Mouse (Mus musculus): ENCODE results near the gene Ism1. TPM values are rescaled to one million over a fixed set of nuclear protein-coding genes. Genes with fewer than 3 reads are reported as not detected.
A peak's percentile ranks its signal among the peaks of the same experiment; 100 is the strongest.

Ism1 gene
- polyA plus RNA-seq (2015; fragmentation: Nextera tagmentation; extraction: Ambion mirVana), result 1.9 and 2.6 TPM in 2 replicates

DNA sequence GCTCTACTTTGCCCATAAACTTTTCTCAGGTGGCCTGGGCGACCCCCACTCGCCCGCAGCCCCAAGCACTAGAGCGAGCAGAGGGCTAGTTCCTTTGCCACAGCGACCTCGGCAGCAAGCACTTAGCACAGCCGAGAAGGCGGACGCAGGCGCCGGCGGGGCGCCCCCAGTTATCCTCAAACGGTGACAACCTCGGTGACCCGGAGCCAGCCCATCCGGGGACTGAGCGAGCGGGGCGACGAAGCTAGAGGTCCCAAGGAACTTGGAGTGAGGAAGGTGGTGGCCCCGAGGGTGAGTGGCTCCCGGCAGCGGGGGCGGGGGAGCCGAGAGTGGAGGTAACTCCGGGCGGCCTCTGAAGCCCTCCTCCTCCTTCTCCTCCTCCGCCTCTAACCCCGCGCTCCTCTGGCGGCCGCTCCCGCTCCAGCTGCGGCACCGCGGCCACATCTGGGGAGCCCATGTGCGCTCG lies at the start of gene Ism1:
Gene Ism1 (plus strand): TSS at position 370 of the 466 bp plus-strand sequence.
- H3K9ac ChIP-seq (ENCODE audit: low read length), result peak within 1 kb of the TSS; percentile 71
- H3K36me3 ChIP-seq (ENCODE audit: control insufficient read depth, insufficient read depth, low read length), result no peaks in the 10 kb centered on the region
- under 1% methylated on average over 33 of the region's 39 CpGs for WGBS
- peak; percentile 68 for ATAC-seq (ENCODE audit: low FRiP score, low TSS enrichment)
- H3K4me3 ChIP-seq (ENCODE audit: low read depth, low read length), result peak within 1 kb of the TSS; percentile 82
- peak; percentile 33 for DNase-seq (ENCODE audit: low spot score)
- H3K9me3 ChIP-seq (ENCODE audit: control insufficient read depth, low read length), result no peaks in the 10 kb centered on the region
- H3K4me1 ChIP-seq (replicated peaks; ENCODE audit: control insufficient read depth, insufficient read depth), result no peaks in the 10 kb centered on the region
- H3K27ac ChIP-seq (replicated peaks), result peak within 1 kb of the TSS; percentile 70
- TF ChIP-seq EP300 (optimal IDR thresholded peaks at IDR 0.05) (no peak), CTCF (IDR thresholded peaks at IDR 0.05; ENCODE audit: low read depth) (no peak)
- H3K4me2 ChIP-seq (replicated peaks; ENCODE audit: low read depth), result peak within 1 kb of the TSS; percentile 99
- H3K27me3 ChIP-seq (ENCODE audit: control insufficient read depth, insufficient read depth, low read length), result no peaks in the 10 kb centered on the region

DNA sequence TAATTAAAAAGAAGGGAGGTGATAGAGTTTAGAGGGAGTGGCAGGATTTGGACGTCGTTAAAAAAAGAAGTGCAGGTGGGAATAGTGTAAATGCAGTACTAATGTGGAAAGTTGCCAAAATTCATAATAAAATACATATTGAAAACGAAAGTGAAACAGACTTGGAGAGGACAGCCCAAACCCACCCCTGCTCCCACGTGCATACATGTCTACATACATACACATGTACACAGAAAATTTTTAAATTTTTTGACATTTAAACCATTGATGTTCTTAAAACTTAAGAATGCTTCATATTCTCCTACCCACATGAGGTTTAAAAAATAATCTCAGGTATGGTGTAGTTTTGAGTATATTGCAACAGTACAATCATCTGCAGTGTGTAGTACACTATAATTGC lies 49.2 kb upstream of the Ism1 start:
- H3K4me1 ChIP-seq (replicated peaks; ENCODE audit: control insufficient read depth, insufficient read depth), result no peaks in the 10 kb centered on the region
- no peak for DNase-seq (ENCODE audit: low spot score)
- no peak overlapping the region for H3K4me3 ChIP-seq (ENCODE audit: low read depth, low read length)
- H3K9me3 ChIP-seq (ENCODE audit: control insufficient read depth, low read length), result no peaks in the 10 kb centered on the region
- no peak overlapping the region for H3K4me2 ChIP-seq (replicated peaks; ENCODE audit: low read depth)
- 52% methylated on average over 4 of the region's 4 CpGs for WGBS
- H3K9ac ChIP-seq (ENCODE audit: low read length), result no peak overlapping the region
- ATAC-seq (ENCODE audit: low FRiP score, low TSS enrichment), result no peak
- TF ChIP-seq EP300 (optimal IDR thresholded peaks at IDR 0.05), result no peak
- TF ChIP-seq CTCF (IDR thresholded peaks at IDR 0.05; ENCODE audit: low read depth), result no peak
- H3K36me3 ChIP-seq (ENCODE audit: control insufficient read depth, insufficient read depth, low read length), result no peaks in the 10 kb centered on the region
- no peak overlapping the region for H3K27ac ChIP-seq (replicated peaks)
- no peaks in the 10 kb centered on the region for H3K27me3 ChIP-seq (ENCODE audit: control insufficient read depth, insufficient read depth, low read length)

DNA sequence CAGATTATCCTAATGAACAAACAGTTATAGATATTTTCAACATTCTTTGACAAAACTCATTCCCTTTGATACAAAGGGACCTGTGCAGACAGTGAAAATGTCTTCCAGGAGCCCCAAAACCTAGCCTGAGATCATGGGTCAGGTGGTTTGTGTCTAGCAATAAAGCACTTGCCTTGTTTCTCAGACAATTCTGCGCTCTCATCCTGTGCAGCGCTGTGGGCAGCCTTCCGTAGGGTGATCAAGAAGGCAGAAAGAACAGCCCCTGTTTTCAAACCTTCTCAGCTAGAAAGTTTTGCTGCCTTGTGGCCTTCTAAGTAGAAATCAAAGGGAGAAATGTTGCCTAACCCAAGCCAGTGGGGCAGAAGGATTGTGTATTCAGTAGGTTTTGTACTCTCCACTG lies 48.3 kb upstream of the Ism1 start:
- DNase-seq (ENCODE audit: low spot score) (no peak), ATAC-seq (ENCODE audit: low FRiP score, low TSS enrichment) (no peak)
- Histone ChIP-seq H3K27me3 (ENCODE audit: control insufficient read depth, insufficient read depth, low read length) (no peaks in the 10 kb centered on the region), H3K9me3 (ENCODE audit: control insufficient read depth, low read length) (no peaks in the 10 kb centered on the region), H3K4me3 (ENCODE audit: low read depth, low read length) (no peak overlapping the region), H3K4me2 (replicated peaks; ENCODE audit: low read depth) (no peak overlapping the region), H3K4me1 (replicated peaks; ENCODE audit: control insufficient read depth, insufficient read depth) (no peaks in the 10 kb centered on the region), H3K9ac (ENCODE audit: low read length) (no peak overlapping the region), H3K36me3 (ENCODE audit: control insufficient read depth, insufficient read depth, low read length) (no peaks in the 10 kb centered on the region), H3K27ac (replicated peaks) (no peak overlapping the region)
- TF ChIP-seq CTCF (IDR thresholded peaks at IDR 0.05; ENCODE audit: low read depth), result no peak
- no peak for TF ChIP-seq EP300 (optimal IDR thresholded peaks at IDR 0.05)
- 92% methylated on average over 3 of the region's 3 CpGs for WGBS

DNA sequence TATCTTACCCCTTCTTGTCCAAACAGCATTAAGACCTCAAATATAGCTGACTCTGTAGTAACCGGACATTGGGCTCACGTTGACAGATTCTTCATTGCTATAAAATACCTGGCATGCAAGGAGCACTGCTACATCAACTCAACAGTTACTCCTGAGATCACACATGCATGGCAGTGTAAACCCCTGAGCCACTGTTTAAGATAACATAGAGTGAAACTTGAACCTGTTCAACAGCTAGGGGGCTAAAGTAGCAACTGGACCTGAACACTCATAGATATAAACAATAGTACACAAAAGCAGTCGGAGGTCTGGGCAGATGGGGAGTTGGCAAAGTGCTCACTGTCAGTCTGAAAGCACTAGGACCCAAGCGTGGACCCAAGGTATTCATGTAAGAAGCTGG lies 43.5 kb upstream of the Ism1 start:
- Histone ChIP-seq H3K36me3 (ENCODE audit: control insufficient read depth, insufficient read depth, low read length) (no peaks in the 10 kb centered on the region), H3K27me3 (ENCODE audit: control insufficient read depth, insufficient read depth, low read length) (no peaks in the 10 kb centered on the region), H3K9ac (ENCODE audit: low read length) (no peak overlapping the region), H3K27ac (replicated peaks) (no peak overlapping the region), H3K4me3 (ENCODE audit: low read depth, low read length) (no peak overlapping the region), H3K4me2 (replicated peaks; ENCODE audit: low read depth) (no peak overlapping the region), H3K4me1 (replicated peaks; ENCODE audit: control insufficient read depth, insufficient read depth) (no peaks in the 10 kb centered on the region), H3K9me3 (ENCODE audit: control insufficient read depth, low read length) (no peaks in the 10 kb centered on the region)
- DNase-seq (ENCODE audit: low spot score) (no peak), ATAC-seq (ENCODE audit: low FRiP score, low TSS enrichment) (no peak)
- TF ChIP-seq EP300 (optimal IDR thresholded peaks at IDR 0.05) (no peak), CTCF (IDR thresholded peaks at IDR 0.05; ENCODE audit: low read depth) (peak; percentile 4; the same call in 1 of the 2 replicates)
- WGBS, result 55% methylated on average over 4 of the region's 4 CpGs

DNA sequence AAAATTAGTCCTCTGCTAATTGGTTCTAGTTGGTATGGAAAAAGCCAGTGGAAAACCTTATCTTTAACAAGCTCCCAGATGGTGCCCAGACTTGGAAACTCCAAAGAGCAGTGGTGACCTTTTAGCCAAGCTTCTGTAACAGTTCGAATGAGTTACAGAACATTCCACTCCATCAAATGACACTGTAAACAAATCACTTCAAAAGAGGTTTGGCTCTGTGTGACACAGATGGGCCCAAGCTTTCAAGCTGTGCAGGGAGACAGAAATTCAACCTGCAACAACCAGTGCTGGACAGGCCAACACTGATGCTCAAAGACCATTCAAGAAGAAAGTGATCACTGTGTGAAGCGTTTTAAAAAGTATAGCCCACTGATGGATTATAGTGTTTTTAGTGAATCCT lies 40.1 kb upstream of the Ism1 start:
- TF ChIP-seq CTCF (IDR thresholded peaks at IDR 0.05; ENCODE audit: low read depth) (no peak), EP300 (optimal IDR thresholded peaks at IDR 0.05) (no peak)
- Histone ChIP-seq H3K27me3 (ENCODE audit: control insufficient read depth, insufficient read depth, low read length) (no peaks in the 10 kb centered on the region), H3K4me1 (replicated peaks; ENCODE audit: control insufficient read depth, insufficient read depth) (no peaks in the 10 kb centered on the region), H3K4me3 (ENCODE audit: low read depth, low read length) (no peak overlapping the region), H3K27ac (replicated peaks) (no peak overlapping the region), H3K9me3 (ENCODE audit: control insufficient read depth, low read length) (no peaks in the 10 kb centered on the region), H3K36me3 (ENCODE audit: control insufficient read depth, insufficient read depth, low read length) (no peaks in the 10 kb centered on the region), H3K4me2 (replicated peaks; ENCODE audit: low read depth) (no peak overlapping the region), H3K9ac (ENCODE audit: low read length) (no peak overlapping the region)
- no peak for ATAC-seq (ENCODE audit: low FRiP score, low TSS enrichment)
- DNase-seq (ENCODE audit: low spot score), result no peak
- WGBS, result 26% methylated on average over 2 of the region's 2 CpGs

DNA sequence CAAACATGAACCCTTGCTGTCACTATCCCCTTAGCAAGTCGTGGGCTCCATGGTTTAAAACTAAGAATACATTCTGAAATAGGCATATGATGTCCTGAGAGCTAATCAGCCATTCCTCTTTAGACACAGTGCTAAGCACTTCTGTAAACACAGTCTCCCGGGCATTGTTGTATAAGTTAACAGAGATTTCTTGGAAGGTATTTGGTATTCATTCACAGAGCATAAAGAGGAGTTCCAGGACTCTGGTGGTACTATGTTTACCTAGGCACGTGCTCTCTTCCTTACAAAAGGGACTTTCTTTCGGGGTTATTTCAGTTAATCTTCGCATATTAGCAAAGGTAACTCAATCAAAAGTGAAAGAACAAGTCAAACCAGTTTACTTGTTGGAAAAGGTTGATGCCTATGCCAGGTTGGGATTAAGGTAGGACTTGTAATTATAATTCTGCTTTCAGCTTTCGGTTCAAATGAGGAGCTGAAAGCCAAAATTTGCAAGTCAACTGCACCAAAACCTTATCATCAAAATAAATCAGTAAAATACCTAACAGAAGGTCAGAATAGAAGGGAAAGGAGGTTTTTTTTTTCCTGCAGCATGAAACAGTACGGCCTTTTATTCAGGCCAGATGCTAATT lies 36.1 kb upstream of the Ism1 start:
- no peak for DNase-seq (ENCODE audit: low spot score)
- TF ChIP-seq EP300 (optimal IDR thresholded peaks at IDR 0.05), result peak; percentile 87
- TF ChIP-seq CTCF (IDR thresholded peaks at IDR 0.05; ENCODE audit: low read depth), result no peak
- Histone ChIP-seq H3K4me1 (replicated peaks; ENCODE audit: control insufficient read depth, insufficient read depth) (no peaks in the 10 kb centered on the region), H3K27me3 (ENCODE audit: control insufficient read depth, insufficient read depth, low read length) (no peaks in the 10 kb centered on the region), H3K36me3 (ENCODE audit: control insufficient read depth, insufficient read depth, low read length) (no peaks in the 10 kb centered on the region), H3K4me2 (replicated peaks; ENCODE audit: low read depth) (no peak overlapping the region), H3K27ac (replicated peaks) (no peak overlapping the region), H3K9ac (ENCODE audit: low read length) (no peak overlapping the region), H3K4me3 (ENCODE audit: low read depth, low read length) (no peak overlapping the region), H3K9me3 (ENCODE audit: control insufficient read depth, low read length) (no peaks in the 10 kb centered on the region)
- peak; percentile 66; the same call in 1 of the 2 replicates for ATAC-seq (ENCODE audit: low FRiP score, low TSS enrichment)
- WGBS, result 28% methylated on average over 7 of the region's 7 CpGs
